Mouse (Mus musculus): ENCODE data around the gene Pdia3.
A peak's percentile ranks its signal among the peaks of the same experiment; 100 is the strongest.
"Not testable (repeated sequence)": the region's sequence is repeated elsewhere in the genome, so short reads cannot be mapped to it uniquely, and the experiment has no call there.

Gene Pdia3

GRCm38 (mm10) chr2:121444178-121444577 lies 30.6 kb downstream of the Pdia3 start, which contains the start of gene Ell3:
Gene Ell3 (minus strand): TSS chr2:121444278.
- no peak for DNase-seq

GRCm38 (mm10) chr2:121445117-121445516 lies 31.5 kb downstream of the Pdia3 start:
- DNase-seq: no peak

DNA sequence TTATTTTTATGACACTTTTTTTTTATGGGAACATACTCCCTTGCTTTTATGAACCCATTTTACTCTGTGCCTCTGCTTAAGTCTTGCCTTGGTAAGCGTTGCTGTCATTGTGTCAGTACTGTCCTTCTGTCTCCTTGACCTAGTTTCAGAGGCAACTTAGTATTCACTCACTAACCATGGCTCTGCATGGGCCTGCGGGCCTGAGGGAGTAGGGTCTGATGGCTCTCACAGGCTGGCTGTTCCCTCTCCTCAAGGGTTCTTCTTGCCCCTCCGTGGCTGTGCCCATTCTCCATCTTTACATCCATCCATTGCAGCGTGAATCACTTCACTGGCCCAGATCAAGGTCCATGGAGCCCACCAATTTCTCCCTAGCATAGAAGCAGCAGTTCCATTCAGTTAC lies 32.9 kb downstream of the Pdia3 start:
- no peak for DNase-seq

GRCm38 (mm10) chr2:121447006-121447405 lies 33.4 kb downstream of the Pdia3 start:
- no peak for DNase-seq

GRCm38 (mm10) chr2:121448136-121448535 lies 34.6 kb downstream of the Pdia3 start:
- DNase-seq: peak; percentile 51

GRCm38 (mm10) chr2:121448739-121449535 lies 35.4 kb downstream of the Pdia3 start, which contains the start of gene Serf2:
Gene Serf2 (plus strand): TSS chr2:121449195.
- peak; percentile 99 for DNase-seq

GRCm38 (mm10) chr2:121449545-121450011 lies 36.0 kb downstream of the Pdia3 start:
- DNase-seq: no peak

DNA sequence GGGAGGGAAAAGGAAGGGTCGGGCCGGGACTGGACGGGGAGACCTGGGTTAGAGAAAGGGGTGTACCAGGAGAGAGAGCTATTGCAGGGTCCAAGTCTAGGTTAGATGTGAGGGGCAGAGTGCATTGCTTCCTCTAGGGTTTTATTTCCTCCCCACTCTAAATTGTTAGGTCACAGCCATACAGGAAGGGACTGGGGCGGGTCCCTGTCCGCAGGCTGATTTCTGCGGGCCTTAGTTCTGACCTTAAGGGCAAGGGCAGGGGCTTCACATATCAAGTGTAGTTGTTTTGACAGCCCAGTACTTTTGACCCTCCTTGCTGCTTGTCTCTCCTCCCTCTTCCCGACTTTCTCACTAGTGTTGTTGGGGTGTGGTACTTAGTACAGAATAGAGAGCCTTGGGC lies 36.5 kb downstream of the Pdia3 start:
- DNase-seq: no peak

GRCm38 (mm10) chr2:121452361-121452760 lies 38.8 kb downstream of the Pdia3 start:
- no peak for DNase-seq

- no peak for DNase-seq
Measured at GRCm38 (mm10) chr2:121452990-121453389, 39.4 kb downstream of the Pdia3 start, which contains the start of gene Hypk. Gene Hypk (plus strand): TSS chr2:121453290.

GRCm38 (mm10) chr2:121453917-121454316 lies 40.3 kb downstream of the Pdia3 start:
- no peak for DNase-seq

DNA sequence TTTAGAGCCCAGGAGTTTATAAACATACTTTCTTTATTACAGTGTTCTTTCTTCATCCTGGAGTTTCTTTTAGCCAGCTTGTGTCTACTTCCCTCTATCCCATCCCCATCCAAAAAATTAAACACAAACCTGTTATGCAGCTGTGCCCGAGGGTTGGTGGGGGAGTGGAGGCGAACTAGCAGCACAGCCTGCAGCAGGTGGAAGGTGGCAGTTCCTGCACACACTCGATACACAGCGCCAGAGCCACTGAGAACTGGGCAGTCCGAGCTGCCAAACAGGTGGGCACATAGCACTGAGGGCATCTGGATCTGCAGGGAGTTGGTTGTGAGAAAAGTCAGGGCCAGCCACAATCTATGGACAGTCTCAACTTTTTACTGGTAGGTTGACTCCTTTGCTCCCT lies 42.0 kb downstream of the Pdia3 start:
- DNase-seq: no peak

GRCm38 (mm10) chr2:121456692-121457642 lies 43.4 kb downstream of the Pdia3 start, which contains the start of gene Serinc4:
Gene Serinc4 (minus strand): TSS chr2:121456781.
- DNase-seq: peak; percentile 88

DNA sequence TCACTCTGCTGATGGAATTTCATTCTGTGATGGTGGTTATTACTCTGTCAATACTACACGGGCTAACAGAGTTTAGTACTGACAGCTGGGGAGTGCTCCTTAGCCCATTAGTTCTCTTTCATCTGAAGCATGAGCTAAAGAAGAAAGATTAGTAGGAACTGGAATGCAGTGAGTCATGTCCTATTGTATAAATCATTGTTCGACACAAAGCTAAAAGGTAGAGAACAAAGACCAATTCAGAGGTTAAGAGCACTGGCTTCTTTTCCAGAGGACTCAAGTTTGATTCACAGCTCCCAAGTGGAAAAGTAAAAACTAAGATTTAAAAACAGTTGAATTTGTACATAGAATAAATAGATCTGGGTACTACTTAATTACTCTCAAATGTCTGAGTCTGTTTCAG lies 46.5 kb downstream of the Pdia3 start:
- no peak for DNase-seq

- DNase-seq: not testable (repeated sequence)
Measured at GRCm38 (mm10) chr2:121468982-121469381, 55.4 kb downstream of the Pdia3 start.

DNA sequence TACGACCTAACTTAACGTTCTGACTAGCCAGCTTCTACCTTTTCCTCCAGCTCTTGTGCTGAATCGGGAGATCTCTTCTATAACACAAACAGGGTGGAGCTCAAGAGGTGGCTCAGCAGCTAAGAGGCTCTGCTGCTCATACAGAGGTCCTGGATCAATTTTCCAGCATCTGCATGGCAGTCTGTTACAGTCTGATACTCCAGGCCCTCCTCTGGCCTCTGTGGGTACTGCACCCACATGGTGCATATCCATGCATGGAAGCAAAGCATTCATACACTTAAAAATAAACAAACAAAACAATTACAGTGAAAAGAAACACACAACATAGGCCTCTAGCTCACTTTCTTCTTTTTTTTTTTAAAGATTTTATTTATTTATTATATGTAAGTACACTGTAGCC lies 59.2 kb downstream of the Pdia3 start:
- DNase-seq: not testable (repeated sequence)

GRCm38 (mm10) chr2:121473301-121474179 lies 60.0 kb downstream of the Pdia3 start, which contains the start of gene Mfap1b:
Gene Mfap1b (minus strand): TSS chr2:121474067.
- peak; percentile 74 for DNase-seq

DNA sequence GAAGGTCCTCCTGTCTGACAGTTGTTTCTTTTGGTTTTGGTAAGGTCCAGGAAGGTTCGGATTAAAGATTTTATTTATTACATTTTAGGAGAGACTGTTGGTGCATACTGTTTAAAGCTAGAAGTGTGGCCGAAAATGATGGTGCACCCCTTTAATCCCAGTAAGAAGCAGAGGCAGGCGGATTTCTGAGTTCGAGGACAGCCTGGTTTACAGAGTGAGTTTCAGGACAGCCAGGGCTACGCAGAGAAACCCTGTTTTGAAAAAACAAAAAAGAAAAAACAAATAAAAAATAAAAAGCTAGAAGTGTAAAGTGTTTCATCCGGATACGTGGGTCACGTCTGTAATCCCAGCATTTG lies 60.6 kb downstream of the Pdia3 start:
- no peak for DNase-seq

DNA sequence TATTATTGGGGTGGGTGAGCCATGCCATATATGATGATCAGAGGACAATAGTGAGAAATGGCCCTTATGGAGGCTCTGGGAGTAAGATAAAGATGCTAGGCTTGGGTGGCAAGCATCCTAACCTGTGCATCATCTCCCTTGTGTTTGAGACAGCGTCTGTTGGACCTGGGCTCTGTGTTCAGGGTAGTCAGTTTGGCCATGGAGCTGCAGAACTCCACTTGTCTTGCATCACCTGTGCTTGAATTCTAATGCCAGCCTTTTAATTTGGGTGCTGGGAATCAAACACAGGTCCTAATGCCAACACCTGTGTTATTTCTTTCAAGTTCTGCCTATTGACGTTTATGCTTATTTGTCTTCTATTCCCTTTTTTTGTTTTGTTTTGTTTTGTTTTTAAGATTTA lies 61.7 kb downstream of the Pdia3 start:
- not testable (repeated sequence) for DNase-seq

GRCm38 (mm10) chr2:121477491-121478266 lies 64.1 kb downstream of the Pdia3 start:
- DNase-seq: no peak

DNA sequence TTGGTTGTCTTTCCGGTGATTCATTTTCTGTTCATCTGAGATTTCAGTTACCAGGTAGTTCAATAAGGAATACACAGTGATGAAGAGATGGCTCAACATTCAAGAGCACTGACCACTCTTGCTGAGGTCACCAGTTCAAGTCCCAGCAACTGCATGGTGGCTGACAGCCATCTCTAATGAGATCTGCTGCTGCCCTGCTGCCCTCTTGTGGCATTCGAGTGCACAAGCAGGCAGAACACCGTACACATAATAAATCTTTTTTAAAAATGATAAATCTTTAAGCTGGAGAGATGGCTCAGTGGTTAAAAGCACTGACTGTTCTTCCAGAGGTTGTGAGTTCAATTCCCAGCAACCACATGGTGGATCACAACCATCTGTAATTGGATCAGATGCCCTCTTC lies 66.9 kb downstream of the Pdia3 start:
- DNase-seq: peak; percentile 42
